Mouse (Mus musculus) layer of hippocampus, postnatal 14 days (tissue): ENCODE measurements around the gene Akt3. TPM values are rescaled to one million over a fixed set of nuclear protein-coding genes. Genes with fewer than 3 reads are reported as not detected.

ENCODE experiments used
- DNase-seq, 2 experiments: peaks; one replicate each; pipeline ENCODE4 v3.0.0; 2021 to 2022; ENCODE audit warnings: low spot score in 2 of 2, mixed read lengths in 1 of 2
- total RNA-seq, 2 experiments: library from RNA; stranded (reverse); gene quantifications; 2 replicates each; pipeline ENCODE4 v1.2.3; 2021

Gene Akt3
- total RNA-seq, 2 experiments from 2014 or later = 287 to 289 TPM

GRCm38 (mm10) chr1:176986990-176987740 is 270.8 kb downstream of the Akt3 start:
- peak in 1 of 2 experiments; percentile 39 for DNase-seq

- DNase-seq = no peak
Observed at GRCm38 (mm10) chr1:176986275-176986674, 271.7 kb downstream of the Akt3 start.

GRCm38 (mm10) chr1:176985691-176986090 is 272.3 kb downstream of the Akt3 start:
- DNase-seq = no peak

GRCm38 (mm10) chr1:176982671-176983070 is 275.3 kb downstream of the Akt3 start:
- no peak for DNase-seq

- DNase-seq = no peak
Observed at GRCm38 (mm10) chr1:176981511-176981910, 276.5 kb downstream of the Akt3 start.

- no peak for DNase-seq
Observed at GRCm38 (mm10) chr1:176980801-176981400, 277.1 kb downstream of the Akt3 start.

- no peak for DNase-seq
Observed at GRCm38 (mm10) chr1:176980140-176980539, 277.9 kb downstream of the Akt3 start.

GRCm38 (mm10) chr1:176979235-176979634 is 278.8 kb downstream of the Akt3 start:
- DNase-seq = peak in 1 of 2 experiments; percentile 74

GRCm38 (mm10) chr1:176973356-176974088 is 284.5 kb downstream of the Akt3 start:
- DNase-seq = no peak

GRCm38 (mm10) chr1:176971479-176971797 is 286.6 kb downstream of the Akt3 start:
- DNase-seq = no peak

GRCm38 (mm10) chr1:176970635-176971478 is 287.1 kb downstream of the Akt3 start:
- no peak for DNase-seq

Other genes with a start within 250 kb of the Akt3 start
- gene Zbtb18, start 184.1 kb upstream of the Akt3 start, total RNA-seq = 100 to 1,000 TPM; 592 to 608 TPM